Mouse (Mus musculus) spleen, postnatal 14 days (tissue): ENCODE data around the gene Duox2.
A peak's percentile ranks its signal among the peaks of the same experiment; 100 is the strongest.

ENCODE experiments used
- DNase-seq, 2 experiments: peaks; one replicate each; pipeline ENCODE4 v3.0.0; 2021 to 2022; ENCODE audit warnings: low spot score in 2 of 2

The Duox2 gene

GRCm38 (mm10) chr2:122301921-122302573, 3.8 kb upstream of the Duox2 start:
- DNase-seq = no peak

DNA sequence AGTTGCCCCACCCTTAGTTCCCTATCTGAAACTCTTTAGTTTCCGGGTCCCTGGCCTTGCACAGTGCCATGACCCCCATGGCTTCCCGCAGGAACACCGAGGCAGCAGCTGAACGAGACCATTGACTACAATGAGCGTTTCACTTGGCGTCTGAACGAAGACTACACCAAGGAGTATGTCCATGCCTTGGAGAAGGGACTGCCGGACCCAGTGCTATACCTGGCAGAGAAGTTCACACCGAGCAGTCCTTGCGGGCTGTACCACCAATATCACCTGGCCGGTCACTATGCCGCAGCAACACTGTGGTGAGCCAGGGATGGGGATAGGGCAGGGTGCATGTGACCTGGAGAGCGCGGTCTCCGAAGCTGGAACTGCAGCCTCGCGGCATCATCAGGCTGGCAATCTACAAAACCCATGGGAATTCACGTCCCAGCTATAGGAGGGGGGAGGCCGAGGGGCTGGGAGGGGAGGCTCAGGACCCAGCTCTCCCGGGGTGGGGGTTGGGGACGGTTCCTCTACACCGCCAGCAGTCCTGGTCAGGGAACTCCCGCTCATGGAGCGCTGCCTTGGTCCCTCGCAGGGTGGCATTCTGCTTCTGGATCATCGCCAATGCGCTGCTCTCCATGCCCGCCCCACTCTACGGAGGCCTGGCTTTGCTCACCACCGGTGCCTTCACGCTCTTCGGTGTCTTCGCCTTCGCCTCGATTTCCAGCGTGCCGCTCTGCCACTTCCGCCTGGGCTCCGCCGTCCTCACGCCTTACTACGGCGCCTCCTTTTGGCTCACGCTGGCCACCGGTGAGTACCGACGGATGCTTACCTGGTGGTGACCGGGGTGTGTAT, 3.1 kb upstream of the Duox2 start:
- DNase-seq = no peak

DNA sequence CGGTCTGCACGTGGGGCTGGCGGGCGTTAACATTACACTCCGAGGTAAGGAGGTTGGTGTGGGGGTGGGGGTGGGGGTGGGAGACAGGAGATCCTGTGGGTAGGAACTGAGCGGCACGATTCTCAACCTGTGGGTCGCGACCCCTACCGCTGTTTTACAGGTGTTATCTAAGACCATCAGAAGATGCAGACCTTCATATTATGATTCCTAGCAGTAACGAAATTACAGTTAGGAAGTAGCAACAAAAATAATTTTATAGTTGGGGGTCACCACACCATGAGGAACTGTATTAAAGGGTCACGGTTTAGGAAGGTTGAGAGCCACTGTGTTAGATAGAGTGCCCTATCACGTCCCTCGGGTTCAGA, 2.4 kb upstream of the Duox2 start:
- DNase-seq = no peak

DNA sequence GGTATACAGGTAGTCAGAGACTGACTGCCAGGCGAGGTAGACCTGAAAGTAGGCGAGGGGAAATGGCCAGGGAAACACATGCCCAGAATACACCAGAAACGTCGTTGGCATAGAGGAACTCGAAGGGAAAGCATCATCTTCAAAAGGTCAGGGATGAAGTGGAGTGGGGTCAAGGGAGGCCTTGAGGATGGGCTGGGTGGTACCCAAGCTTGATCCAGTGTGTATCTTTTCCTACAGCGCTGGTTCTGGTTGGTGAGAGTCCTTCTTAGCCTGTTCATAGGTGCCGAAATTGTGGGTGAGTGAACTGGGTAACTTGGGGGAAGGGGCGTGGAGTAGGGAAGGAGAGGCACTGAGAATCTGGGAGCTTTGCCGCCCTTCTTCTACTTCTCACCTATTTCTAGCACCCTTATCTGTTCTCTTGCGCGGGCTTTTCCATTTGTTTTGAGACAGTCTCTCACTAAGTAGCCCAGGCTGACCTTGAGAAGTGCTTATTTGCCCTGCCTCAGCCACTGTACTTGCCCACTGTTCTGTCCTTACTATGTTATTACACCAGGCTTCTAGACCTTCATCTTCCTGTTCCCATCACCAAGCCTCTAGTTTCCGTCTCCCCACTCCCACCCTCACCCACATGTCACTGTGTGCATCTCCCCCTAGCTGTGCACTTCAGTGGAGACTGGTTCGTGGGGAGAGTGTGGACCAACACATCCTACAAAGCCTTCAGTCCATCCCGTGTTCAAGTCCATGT, 1.8 kb upstream of the Duox2 start:
- DNase-seq = no peak

- no peak for DNase-seq
Observed at GRCm38 (mm10) chr2:122298596-122299490, 594 bp upstream of the Duox2 start, which contains the start of gene Duoxa2. Duoxa2 (plus strand) TSS chr2:122298900.

- DNase-seq = no peak
Observed at GRCm38 (mm10) chr2:122297271-122298095, 766 bp downstream of the Duox2 start.

DNA sequence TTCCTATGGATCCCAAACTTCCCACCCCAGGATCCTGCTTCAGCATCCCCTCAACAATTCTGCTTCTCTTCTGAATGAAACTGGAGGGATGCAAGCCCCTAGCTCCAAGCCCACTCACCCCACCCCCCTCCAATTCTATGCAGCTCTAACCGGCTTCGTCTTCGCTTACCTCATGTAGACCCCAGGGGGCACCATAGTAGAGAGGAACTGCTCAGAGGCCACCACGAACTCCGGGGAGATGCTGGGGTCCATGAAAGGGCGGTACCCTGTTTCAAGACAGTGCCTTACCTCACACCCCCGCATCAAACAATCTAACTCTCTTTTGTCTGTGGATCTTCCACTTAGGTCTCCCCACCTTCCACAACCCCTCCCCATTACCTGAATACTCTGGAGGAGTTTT, 3.3 kb downstream of the Duox2 start:
- DNase-seq = no peak

GRCm38 (mm10) chr2:122286137-122286536, 12.1 kb downstream of the Duox2 start:
- no peak for DNase-seq

DNA sequence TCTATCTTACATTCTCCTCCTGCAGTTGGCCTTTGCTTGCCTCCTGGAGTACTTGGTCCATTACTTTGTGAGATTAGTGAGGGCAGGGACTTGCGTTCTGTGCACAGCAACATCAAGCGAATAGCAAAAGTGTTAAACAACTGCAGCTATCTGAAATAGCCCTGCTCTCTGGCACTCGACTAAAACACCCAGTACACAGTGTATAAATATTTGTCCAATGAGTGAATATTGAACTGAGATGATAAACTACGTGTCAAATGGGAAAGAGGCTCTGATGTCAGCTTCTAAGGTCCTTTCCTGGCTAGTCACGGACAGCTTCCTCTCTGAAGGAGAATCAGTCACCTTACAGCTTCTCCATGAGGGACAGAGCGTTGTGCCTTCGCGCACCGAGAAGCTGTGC, 14.2 kb downstream of the Duox2 start:
- no peak for DNase-seq

GRCm38 (mm10) chr2:122278769-122279168, 19.5 kb downstream of the Duox2 start:
- DNase-seq = no peak

DNA sequence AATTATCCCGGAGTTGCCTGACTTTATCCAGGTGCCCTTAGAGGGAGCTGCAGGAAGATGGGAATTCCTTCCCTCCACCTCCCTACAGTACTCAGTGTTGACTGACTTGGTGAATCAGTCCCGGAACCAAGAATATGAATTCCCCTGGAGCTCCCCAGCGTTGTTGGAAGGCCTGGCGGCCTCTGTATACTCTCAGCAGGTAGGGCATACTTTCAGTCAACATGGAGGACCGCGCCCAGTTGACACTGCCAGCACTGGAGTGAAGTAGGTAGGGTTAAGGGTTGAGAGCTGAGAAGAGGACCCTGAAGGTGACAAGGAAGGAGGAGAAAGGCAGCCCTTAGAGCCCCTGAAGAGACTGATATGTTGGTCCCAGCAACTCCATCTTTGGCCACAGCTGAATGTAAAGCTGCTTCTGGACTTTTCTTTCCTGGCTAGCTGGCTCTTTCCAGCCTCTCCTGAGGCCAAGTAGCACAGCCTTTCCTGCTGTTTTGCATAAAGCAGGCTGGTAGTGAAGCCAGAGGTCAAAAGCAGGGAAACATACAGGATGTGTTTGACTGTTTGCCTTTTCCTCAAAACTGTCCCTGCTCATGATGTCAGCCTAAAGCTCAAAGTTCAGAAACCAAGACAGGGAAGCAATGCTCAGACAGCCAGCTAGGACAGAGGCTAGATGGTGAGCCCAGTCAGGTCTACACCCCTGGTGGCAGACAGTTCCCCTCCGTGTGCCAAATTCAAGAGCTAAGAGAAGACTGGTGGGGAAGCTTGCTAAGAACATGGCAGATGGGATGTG, 31.6 kb downstream of the Duox2 start:
- no peak for DNase-seq

- DNase-seq = no peak
Observed at GRCm38 (mm10) chr2:122264690-122265089, 33.6 kb downstream of the Duox2 start.

DNA sequence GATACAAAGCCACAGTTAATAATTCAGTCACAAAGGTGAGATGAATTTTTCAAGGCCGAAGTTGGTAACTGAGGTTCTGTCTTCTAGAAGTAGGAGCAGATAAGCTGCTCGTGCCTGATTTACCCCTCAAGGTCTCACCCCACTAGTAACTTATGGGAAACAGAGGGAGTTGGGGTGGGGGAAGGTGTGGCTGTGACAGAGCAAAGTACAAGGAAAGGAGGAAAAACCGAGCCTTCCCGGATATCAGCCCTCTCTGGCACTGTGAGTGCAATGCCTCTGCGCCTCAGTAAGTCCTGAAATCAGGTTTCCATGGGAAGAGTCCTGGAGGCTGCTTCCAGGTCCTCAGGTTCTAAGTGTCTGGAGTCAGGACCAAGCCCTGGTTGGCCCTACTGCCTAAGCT, 37.5 kb downstream of the Duox2 start:
- no peak for DNase-seq

DNA sequence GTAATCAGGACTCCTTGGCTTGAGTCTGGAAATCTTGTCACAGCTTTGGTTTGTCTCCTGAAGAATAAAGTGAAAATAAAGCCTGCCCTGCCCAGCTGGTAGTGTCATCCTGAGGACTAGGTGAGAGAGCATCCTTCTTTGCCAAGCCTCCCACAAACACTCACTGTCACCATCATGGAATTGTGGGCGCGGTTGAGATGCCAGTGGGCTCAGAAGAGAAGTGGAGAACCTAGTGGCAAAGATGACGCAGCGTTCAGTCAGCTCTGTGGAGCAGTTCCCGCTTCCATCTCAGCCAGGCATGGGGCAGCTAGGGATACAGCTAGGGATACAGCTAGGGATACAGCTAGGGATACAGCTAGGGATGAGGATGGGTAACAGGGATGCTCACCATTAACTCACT, 42.3 kb downstream of the Duox2 start:
- no peak for DNase-seq

DNA sequence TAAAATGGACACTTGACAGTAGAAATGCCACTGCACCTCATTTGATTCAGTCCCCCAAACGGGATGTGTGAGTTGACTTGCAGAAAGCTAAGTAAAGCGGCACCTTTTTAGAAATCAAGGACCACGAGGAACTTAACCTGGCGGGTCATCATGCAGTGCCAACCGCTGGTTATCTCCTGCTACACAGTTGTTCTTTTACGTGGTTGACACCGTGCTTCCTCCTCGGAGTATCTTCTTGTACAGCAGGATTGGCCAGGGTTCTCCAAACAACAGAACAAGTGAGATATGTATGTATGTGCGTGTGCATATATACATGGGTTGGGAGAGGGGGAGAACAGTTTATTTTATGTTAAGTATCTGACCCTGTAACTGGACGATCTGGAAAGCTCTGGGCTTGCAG, 50.5 kb downstream of the Duox2 start:
- DNase-seq = no peak

GRCm38 (mm10) chr2:122243671-122244131, 54.5 kb downstream of the Duox2 start:
- DNase-seq = peak; percentile 37 to 55

- DNase-seq = no peak
Observed at GRCm38 (mm10) chr2:122241935-122242334, 56.3 kb downstream of the Duox2 start.

DNA sequence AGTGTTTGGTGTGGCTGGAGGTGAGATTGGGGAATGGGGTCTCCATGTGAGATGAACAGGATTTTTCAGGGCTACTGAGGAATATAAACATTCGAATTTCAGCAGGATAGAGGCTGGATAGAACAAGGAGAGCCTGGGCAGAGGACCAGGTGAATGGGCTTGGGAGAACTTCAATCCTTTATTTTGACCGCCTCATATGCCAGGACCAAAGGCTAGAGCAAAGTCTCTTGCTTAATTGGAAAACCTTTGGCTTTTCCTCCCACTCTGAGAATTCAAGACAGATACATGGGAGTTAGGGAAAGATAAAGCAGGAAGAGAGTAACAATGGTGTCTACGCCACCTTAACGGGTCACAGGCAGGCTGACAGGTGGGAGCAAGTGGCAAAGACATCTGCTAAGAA, 57.0 kb downstream of the Duox2 start:
- DNase-seq = no peak

DNA sequence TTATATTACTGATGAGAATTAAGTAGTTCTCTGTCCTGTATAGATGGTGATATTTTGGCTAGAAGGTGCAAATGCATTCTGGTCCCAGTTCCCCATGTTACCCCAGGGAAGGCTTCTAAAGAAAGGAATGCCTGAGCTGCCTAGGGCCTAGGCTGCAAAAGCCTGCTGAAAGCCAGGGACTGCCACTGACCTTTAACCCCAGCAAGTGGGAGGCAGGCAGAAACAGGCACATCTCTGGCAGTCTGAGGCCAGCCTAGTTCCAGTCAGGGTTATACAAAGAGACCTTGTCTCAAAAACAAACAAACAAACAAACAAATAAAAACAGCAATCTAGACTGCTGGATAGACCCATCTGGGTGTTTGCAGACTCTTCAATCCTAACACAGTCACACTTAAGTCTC, 57.5 kb downstream of the Duox2 start:
- DNase-seq = no peak
